Mouse (Mus musculus) cerebral cortex, adult 2 months (tissue): ENCODE data around the gene Pigz.

Source experiments
- WGBS: fragments of 180-500 bp; shearing (Covaris S2); methylation state at CpG from one replicate; pipeline ENCODE4 v1.1.7; 2018; 5-methylcytosine and 5-hydroxymethylcytosine counted together

The Pigz gene

GRCm38 (mm10) chr16:31931330-31931729 lies 2.3 kb upstream of the Pigz start:
- WGBS = 55% methylated on average over 17 of the region's 17 CpGs

- 56% methylated on average over 5 of the region's 5 CpGs for WGBS
Measured at GRCm38 (mm10) chr16:31932255-31932654, 1.4 kb upstream of the Pigz start.

- under 1% methylated on average over 50 of the region's 50 CpGs for WGBS
Measured at GRCm38 (mm10) chr16:31932840-31933697, 582 bp upstream of the Pigz start.

- 26% methylated on average over 13 of the region's 13 CpGs for WGBS
Measured at GRCm38 (mm10) chr16:31934550-31935010, 929 bp downstream of the Pigz start.

GRCm38 (mm10) chr16:31935091-31935979 lies 1.7 kb downstream of the Pigz start:
- WGBS = 5% methylated on average over 36 of the region's 36 CpGs

- WGBS = 82% methylated on average over 4 of the region's 4 CpGs
Measured at GRCm38 (mm10) chr16:31936568-31936967, 2.9 kb downstream of the Pigz start.

GRCm38 (mm10) chr16:31938856-31939255 lies 5.2 kb downstream of the Pigz start:
- WGBS = 73% methylated on average over 6 of the region's 6 CpGs

GRCm38 (mm10) chr16:31940586-31940985 lies 6.9 kb downstream of the Pigz start:
- WGBS = 81% methylated on average over 2 of the region's 2 CpGs

- WGBS = 6% methylated on average over 10 of the region's 10 CpGs
Measured at GRCm38 (mm10) chr16:31943980-31944379, 10.3 kb downstream of the Pigz start.

- 64% methylated on average over 12 of the region's 12 CpGs for whole genome bisulfite sequencing
Measured at GRCm38 (mm10) chr16:31944698-31945255, 11.1 kb downstream of the Pigz start.

- WGBS = 69% methylated on average over 6 of the region's 6 CpGs
Measured at GRCm38 (mm10) chr16:31945372-31945771, 11.7 kb downstream of the Pigz start.

- WGBS = 75% methylated on average over 6 of the region's 6 CpGs
Measured at GRCm38 (mm10) chr16:31945986-31946385, 12.3 kb downstream of the Pigz start.

GRCm38 (mm10) chr16:31947333-31947732 lies 13.7 kb downstream of the Pigz start:
- WGBS = 15% methylated on average over 8 of the region's 8 CpGs

GRCm38 (mm10) chr16:31947901-31948316 lies 14.3 kb downstream of the Pigz start:
- under 1% methylated on average over 38 of the region's 38 CpGs for WGBS

GRCm38 (mm10) chr16:31948345-31948774 lies 14.7 kb downstream of the Pigz start, which contains the start of the genes 0610012G03Rik and Ncbp2:
Gene 0610012G03Rik, minus strand, starts transcription at chr16:31948494.
Gene Ncbp2, plus strand, starts transcription at chr16:31948513.
- WGBS = under 1% methylated on average over 55 of the region's 55 CpGs

- WGBS = 64% methylated on average over 7 of the region's 7 CpGs
Measured at GRCm38 (mm10) chr16:31963224-31963623, 29.6 kb downstream of the Pigz start.

GRCm38 (mm10) chr16:31975258-31975657 lies 41.6 kb downstream of the Pigz start:
- WGBS = 92% methylated on average over 4 of the region's 4 CpGs

- 96% methylated on average over 3 of the region's 3 CpGs for WGBS
Measured at GRCm38 (mm10) chr16:31979501-31979900, 45.9 kb downstream of the Pigz start.

- 75% methylated on average over 5 of the region's 5 CpGs for WGBS
Measured at GRCm38 (mm10) chr16:31980946-31981345, 47.3 kb downstream of the Pigz start.

GRCm38 (mm10) chr16:31992039-31992438 lies 58.4 kb downstream of the Pigz start:
- 46% methylated on average over 1 of the region's 1 CpGs for WGBS

- WGBS = 97% methylated on average over 4 of the region's 4 CpGs
Measured at GRCm38 (mm10) chr16:31993195-31993594, 59.5 kb downstream of the Pigz start.
